Mouse (Mus musculus) lung, adult 18-20 months (tissue): ENCODE results near the gene Dip2c.

Source experiments
- DNase-seq, 2 experiments: peaks; one replicate each; pipeline ENCODE4 v3.0.0; 2022; ENCODE audit warnings: mixed read lengths in 2 of 2

Dip2c gene

DNA sequence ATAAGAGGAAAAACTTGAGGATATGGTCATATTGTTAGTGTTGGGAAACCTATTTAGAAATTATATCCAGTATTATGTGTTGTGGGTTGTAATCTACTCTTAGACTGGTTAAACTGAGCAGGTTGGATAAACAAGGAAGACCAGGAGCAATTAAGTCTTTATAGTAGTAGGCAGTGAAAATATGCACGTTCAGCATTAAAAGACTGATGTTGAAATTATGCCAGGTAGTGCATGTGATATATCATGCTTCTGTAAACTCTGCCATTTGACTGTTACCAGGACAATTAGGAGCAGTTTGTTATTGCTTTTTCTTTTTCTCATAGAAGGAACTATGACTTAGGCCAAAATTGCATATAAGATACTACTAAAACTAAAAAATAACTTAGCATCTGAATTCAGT lies 285.8 kb downstream of the Dip2c start:
- DNase-seq, result no peak

- peak; percentile 45 to 67 for DNase-seq
These were observed 286.6 kb downstream of the Dip2c start for GRCm38 (mm10) chr13:9562921-9563320.

- DNase-seq, result peak in 1 of 2 experiments; percentile 12
These were observed 292.5 kb downstream of the Dip2c start for GRCm38 (mm10) chr13:9568852-9569251.

- no peak for DNase-seq
These were observed 300.4 kb downstream of the Dip2c start for GRCm38 (mm10) chr13:9576686-9577085.

- DNase-seq, result peak; percentile 59 to 77
These were observed 302.1 kb downstream of the Dip2c start for GRCm38 (mm10) chr13:9578456-9578855.

DNA sequence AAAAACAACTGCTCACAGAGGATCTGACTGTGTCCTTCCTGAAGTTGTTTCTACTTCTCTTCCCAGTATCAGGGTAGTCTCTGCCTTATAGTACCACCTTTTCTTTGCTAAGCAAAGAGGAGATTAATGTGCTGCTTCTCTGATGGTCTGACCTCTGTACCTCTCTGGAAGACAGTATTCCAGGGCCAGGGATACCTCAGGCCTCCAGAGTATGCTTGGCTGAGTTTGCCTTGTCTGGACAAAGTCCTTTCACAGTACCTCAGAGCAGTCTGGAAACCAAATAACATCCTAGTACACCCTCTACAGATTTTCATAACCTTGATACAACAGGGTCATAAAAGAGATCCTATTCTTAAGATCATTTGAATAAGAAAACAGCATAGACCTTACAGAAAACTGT lies 305.5 kb downstream of the Dip2c start:
- DNase-seq, result no peak

- no peak for DNase-seq
These were observed 307.3 kb downstream of the Dip2c start for GRCm38 (mm10) chr13:9583579-9583978.

DNA sequence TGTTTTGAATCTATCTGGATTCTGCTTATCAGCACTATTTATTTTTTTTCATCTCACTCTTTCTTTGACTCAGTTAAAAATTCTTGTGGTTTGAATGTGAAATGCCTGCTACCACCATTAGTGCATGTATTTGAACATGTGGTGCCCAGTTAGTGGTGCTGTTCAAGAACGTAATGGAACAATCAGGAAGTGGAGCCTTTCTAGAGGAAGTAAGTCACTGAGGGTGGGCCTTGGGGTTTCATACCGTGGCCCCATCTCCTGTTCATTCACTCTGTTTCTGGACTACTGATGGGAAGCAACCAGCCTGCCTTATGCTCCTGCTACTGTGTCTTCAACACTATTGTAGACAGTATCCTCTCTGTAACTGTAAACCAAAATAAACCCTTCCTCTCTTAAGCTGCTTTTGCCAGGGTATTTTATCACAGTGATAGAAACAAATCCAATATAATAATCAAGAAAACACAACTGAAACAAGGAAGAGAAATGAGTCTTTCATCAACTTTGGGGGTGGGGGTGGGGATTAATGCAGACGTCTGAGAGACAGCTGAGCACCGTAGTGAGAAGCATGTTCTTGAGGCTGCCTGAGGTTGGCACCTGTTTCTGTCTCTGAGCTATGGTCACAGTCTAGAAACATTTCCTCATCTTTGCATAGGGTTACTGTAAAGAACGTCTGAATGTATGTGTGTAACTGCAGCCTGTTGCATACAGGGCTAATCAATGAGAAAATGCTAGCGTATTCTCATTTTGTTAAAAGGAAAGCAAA lies 323.2 kb downstream of the Dip2c start:
- DNase-seq, result no peak

- DNase-seq, result no peak
These were observed 325.0 kb downstream of the Dip2c start for GRCm38 (mm10) chr13:9601350-9601749.

- no peak for DNase-seq
These were observed 334.9 kb downstream of the Dip2c start for GRCm38 (mm10) chr13:9611229-9611628.

GRCm38 (mm10) chr13:9632684-9633083 lies 356.4 kb downstream of the Dip2c start:
- DNase-seq, result no peak

- DNase-seq, result no peak
These were observed 359.6 kb downstream of the Dip2c start for GRCm38 (mm10) chr13:9635951-9636350.

GRCm38 (mm10) chr13:9636505-9636904 lies 360.2 kb downstream of the Dip2c start:
- peak; percentile 8 to 16 for DNase-seq

DNA sequence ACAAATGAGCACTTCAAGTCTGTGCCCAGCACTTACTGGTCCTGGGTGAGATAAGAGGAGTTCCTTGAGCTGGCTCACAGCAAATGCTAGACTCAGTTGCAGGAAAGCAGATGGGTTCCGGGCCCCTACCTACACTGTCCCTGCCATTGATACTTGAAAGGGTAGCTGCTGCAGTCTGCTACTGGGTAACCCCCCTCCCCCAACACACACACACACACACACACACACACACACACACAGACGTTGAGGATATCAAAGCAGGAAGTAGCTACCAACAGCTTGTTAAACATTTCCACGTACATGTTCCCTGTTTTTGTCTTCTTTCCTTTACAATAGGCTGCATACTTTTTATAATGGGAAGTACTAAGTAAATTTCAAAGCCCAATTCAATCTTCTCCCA lies 361.6 kb downstream of the Dip2c start:
- DNase-seq, result no peak

GRCm38 (mm10) chr13:9648716-9649115 lies 372.4 kb downstream of the Dip2c start:
- no peak for DNase-seq

- DNase-seq, result no peak
These were observed 373.6 kb downstream of the Dip2c start for GRCm38 (mm10) chr13:9649894-9650293.

DNA sequence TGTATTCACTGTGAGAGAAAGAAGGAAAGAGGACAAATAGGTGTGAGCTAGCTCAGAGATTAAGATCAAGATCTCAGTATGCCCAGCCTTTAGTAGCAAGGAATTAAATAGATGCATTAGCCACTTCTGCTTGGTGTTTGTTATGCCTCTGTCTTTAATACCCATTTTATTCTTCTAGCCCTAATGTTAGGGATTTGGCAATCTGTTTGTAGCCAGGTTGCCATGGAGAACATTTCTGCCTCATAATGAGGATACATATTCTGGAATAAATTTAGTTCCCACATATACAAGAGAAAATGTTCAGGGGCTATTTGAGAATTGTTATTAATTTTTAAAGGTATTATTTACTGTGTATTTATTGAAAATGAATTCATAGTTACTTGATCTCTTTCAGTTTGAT lies 374.3 kb downstream of the Dip2c start:
- no peak for DNase-seq

GRCm38 (mm10) chr13:9653018-9653417 lies 376.7 kb downstream of the Dip2c start:
- DNase-seq, result no peak

GRCm38 (mm10) chr13:9656613-9657012 lies 380.3 kb downstream of the Dip2c start:
- DNase-seq, result no peak

GRCm38 (mm10) chr13:9660711-9661110 lies 384.4 kb downstream of the Dip2c start:
- no peak for DNase-seq

DNA sequence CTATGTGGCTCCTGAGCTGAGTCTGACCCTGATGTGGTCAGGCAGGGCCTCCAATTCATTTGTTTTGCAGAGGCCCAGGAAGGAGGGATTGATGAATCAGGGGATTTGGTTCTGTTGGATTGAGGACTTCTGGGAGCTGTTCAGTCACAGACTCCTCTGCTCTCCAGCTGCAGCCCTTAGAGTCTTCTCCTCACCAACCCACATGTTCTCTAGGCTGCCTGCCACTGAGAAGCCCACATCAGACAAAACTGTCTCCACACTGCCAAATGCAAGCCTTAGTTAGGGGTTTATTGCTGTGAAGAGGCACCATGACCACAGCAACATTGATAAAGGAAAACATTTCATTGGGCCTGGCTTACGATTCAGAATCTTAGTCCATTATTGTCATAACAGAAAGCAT lies 387.3 kb downstream of the Dip2c start:
- no peak for DNase-seq

DNA sequence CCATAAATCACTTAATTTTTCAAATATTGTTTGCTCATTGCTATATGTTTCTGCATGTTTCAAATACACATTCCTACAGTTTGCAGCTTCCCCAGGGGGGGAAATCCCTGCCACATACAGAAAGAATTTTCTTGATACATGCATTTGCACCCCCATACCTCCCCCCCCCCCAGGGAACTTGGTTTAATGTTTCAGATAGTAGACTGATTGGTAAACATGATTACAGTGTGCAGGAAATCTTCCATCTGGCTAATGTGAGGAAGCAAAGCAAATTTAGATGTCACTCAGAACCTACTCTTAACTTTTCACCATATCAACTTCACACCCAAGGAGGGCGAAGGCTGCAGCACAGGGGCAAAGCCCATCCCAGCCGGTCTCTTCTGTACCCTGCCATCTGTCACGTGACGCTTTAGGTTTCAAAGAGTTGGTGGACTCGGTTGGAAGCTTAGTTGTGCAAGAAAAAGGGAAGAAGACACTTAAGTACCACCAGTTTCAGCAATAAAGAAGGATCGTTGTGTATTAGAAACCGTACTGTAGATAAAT lies 391.7 kb downstream of the Dip2c start:
- no peak for DNase-seq

DNA sequence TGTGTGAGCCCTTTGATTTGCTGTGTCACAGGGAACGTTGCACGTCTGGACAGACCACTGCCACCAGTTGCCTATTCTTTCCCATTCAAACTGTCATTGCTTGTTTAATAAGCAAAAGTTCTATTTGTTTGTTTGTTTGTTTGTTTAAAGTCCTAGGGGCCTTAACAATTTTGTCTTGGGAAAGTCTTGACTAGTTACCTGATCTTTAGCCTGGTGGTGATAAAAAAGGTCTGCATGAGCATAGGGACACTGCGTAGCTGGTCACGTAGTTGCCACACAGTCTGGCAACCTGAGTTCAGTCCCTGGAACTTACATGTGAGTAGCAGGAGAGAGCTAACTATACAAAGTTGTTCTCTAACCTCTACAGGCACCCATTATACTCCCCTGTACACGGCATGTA lies 392.9 kb downstream of the Dip2c start:
- no peak for DNase-seq

- DNase-seq, result no peak
These were observed 397.8 kb downstream of the Dip2c start for GRCm38 (mm10) chr13:9674126-9674525.

DNA sequence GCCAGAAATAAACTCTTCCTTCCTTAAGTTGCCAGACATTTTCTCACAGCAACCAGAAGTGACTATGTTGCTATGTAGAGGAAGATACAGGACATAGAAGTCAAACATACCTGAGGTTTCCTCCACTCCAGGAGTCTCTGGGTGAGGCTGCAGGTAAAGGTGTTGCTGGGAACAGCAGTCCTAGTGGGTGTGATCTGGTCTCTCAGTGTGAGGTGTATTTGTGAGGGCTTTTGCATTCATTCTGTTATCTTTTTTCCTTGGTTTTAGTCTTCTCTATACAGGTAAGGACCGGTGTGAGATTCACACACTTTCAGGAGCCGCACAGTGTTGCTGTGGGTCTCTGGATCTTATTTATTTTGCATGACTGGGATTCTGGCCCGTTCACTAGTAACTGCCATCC lies 405.2 kb downstream of the Dip2c start:
- DNase-seq, result no peak
